Mouse (Mus musculus) lung, adult 10 weeks (tissue): Measurements from ENCODE around the gene Wdr76. TPM values are rescaled to one million over a fixed set of nuclear protein-coding genes. Genes with fewer than 3 reads are reported as not detected.

Experiments
- polyA plus RNA-seq: library from polyadenylated mRNA; stranded (reverse); fragments of 350-450 nt; fragmentation: Illumina TruSeq; extraction: RNeasy Lipid Tissue Mini Kit (QIAGEN cat#74804); gene quantifications from one replicate; pipeline ENCODE4 v1.2.3, GENCODE M21; 2014; ENCODE audit warnings: low read depth, low replicate concordance; ENCODE audit not compliant: insufficient read depth

Wdr76 gene
- polyA plus RNA-seq: 2.1 TPM

GRCm38 (mm10) chr2:121505942-121506882, at the start of gene Wdr76, which contains the start of gene Mfap1a:
Gene Wdr76 (plus strand): TSS chr2:121506723.
Gene Mfap1a (minus strand): TSS chr2:121506665.

GRCm38 (mm10) chr2:121473301-121474179, 33.0 kb upstream of the Wdr76 start, which contains the start of gene Mfap1b:
Gene Mfap1b (minus strand): TSS chr2:121474067.

Other genes starting within 250 kb of the Wdr76 start
- gene Trp53bp1, start 235.3 kb upstream of the Wdr76 start, polyA plus RNA-seq: 7.3 TPM
- gene Map1a, start 217.1 kb upstream of the Wdr76 start, polyA plus RNA-seq: 1.7 TPM
- gene Ppip5k1, start 151.3 kb upstream of the Wdr76 start, polyA plus RNA-seq: 10.8 TPM
- 15.9 TPM for gene Ckmt1, start 149.0 kb upstream of the Wdr76 start, polyA plus RNA-seq
- gene Strc, start 119.6 kb upstream of the Wdr76 start, polyA plus RNA-seq: 0.22 TPM
- 250 TPM for gene Pdia3, start 92.9 kb upstream of the Wdr76 start, polyA plus RNA-seq
- 1.3 TPM for gene Catsper2, start 92.9 kb upstream of the Wdr76 start, polyA plus RNA-seq
- gene Ell3, start 62.4 kb upstream of the Wdr76 start, polyA plus RNA-seq: 1.2 TPM
- gene Serf2, start 57.5 kb upstream of the Wdr76 start, polyA plus RNA-seq: 691 TPM
- gene Hypk, start 53.4 kb upstream of the Wdr76 start, polyA plus RNA-seq: 12.5 TPM
- gene Serinc4, start 49.9 kb upstream of the Wdr76 start, polyA plus RNA-seq: 0.11 TPM
- 28.4 TPM for gene Mfap1b, start 32.7 kb upstream of the Wdr76 start, polyA plus RNA-seq
- 16.0 TPM for gene Mfap1a, start 58 bp upstream of the Wdr76 start, polyA plus RNA-seq